Mouse (Mus musculus): ENCODE data around the gene Hivep3. TPM values are rescaled to one million over a fixed set of nuclear protein-coding genes. Genes with fewer than 3 reads are reported as not detected.

Gene Hivep3
- polyA plus RNA-seq, 1 experiment from 2014 or later, result 5.7 TPM

DNA sequence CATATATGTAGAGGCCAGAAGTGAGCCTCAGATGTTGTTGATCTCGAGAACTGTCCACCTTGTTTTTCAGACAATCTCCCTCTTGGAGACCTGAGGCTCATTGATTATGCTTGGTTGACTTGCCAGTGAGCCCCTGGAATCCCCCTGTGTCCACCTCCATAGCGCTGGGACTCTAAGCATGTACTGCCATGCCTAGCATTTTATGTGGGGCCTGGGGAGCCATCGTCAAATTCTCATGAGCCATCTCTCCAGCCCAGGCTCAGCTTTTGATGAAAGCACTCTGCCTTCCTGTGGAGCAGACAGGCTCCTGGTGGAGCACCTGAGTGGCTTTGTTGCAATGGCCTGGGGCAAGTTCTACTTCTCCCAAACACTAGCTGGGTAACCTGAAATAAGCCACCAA is 316.3 kb downstream of the Hivep3 start:
- no peak overlapping the region for H3K27ac ChIP-seq (ENCODE audit: low read depth, low read length)
- H3K9ac ChIP-seq (ENCODE audit: low read length), result no peak overlapping the region
- H3K27me3 ChIP-seq (ENCODE audit: control insufficient read depth, insufficient read depth, low read length), result no peaks in the 10 kb centered on the region
- H3K4me3 ChIP-seq (ENCODE audit: low read depth, low read length), result no peak overlapping the region
- H3K36me3 ChIP-seq (ENCODE audit: control insufficient read depth, insufficient read depth, low read length), result no peaks in the 10 kb centered on the region
- 76% methylated on average over 3 of the region's 3 CpGs for WGBS
- no peak overlapping the region for H3K4me2 ChIP-seq (ENCODE audit: low read depth)
- H3K4me1 ChIP-seq (ENCODE audit: control insufficient read depth, insufficient read depth, low read length), result no peaks in the 10 kb centered on the region
- no peaks in the 10 kb centered on the region for H3K9me3 ChIP-seq (ENCODE audit: control insufficient read depth, low read length)
- ATAC-seq (ENCODE audit: insufficient read depth, low FRiP score, low TSS enrichment), result no peak
- DNase-seq (ENCODE audit: low spot score), result no peak

DNA sequence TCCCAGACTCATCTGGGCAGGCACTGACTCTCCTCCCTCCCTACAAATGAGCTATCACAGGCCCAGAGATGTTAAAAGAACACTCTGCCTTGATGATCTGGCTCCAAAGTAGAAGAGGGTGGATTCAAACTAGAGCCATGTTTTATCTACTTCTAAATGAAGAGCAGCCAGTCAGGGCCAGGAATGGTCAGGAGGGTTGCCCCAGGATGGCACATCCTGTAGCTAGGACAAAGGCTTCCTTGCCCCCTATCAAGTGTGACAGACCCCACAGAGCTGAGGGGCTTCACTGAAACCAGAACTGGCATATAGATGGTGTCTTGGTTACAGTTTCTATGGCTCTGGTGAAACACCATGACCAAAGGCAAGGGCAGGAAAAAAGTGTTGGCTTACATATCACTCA is 318.9 kb downstream of the Hivep3 start:
- no peaks in the 10 kb centered on the region for H3K36me3 ChIP-seq (ENCODE audit: control insufficient read depth, insufficient read depth, low read length)
- H3K27ac ChIP-seq (ENCODE audit: low read depth, low read length), result no peak overlapping the region
- H3K4me2 ChIP-seq (ENCODE audit: low read depth), result no peak overlapping the region
- H3K27me3 ChIP-seq (ENCODE audit: control insufficient read depth, insufficient read depth, low read length), result no peaks in the 10 kb centered on the region
- no peak overlapping the region for H3K4me3 ChIP-seq (ENCODE audit: low read depth, low read length)
- H3K4me1 ChIP-seq (ENCODE audit: control insufficient read depth, insufficient read depth, low read length), result no peaks in the 10 kb centered on the region
- H3K9me3 ChIP-seq (ENCODE audit: control insufficient read depth, low read length), result no peaks in the 10 kb centered on the region
- H3K9ac ChIP-seq (ENCODE audit: low read length), result no peak overlapping the region
- DNase-seq (ENCODE audit: low spot score) (no peak), ATAC-seq (ENCODE audit: insufficient read depth, low FRiP score, low TSS enrichment) (no peak)

DNA sequence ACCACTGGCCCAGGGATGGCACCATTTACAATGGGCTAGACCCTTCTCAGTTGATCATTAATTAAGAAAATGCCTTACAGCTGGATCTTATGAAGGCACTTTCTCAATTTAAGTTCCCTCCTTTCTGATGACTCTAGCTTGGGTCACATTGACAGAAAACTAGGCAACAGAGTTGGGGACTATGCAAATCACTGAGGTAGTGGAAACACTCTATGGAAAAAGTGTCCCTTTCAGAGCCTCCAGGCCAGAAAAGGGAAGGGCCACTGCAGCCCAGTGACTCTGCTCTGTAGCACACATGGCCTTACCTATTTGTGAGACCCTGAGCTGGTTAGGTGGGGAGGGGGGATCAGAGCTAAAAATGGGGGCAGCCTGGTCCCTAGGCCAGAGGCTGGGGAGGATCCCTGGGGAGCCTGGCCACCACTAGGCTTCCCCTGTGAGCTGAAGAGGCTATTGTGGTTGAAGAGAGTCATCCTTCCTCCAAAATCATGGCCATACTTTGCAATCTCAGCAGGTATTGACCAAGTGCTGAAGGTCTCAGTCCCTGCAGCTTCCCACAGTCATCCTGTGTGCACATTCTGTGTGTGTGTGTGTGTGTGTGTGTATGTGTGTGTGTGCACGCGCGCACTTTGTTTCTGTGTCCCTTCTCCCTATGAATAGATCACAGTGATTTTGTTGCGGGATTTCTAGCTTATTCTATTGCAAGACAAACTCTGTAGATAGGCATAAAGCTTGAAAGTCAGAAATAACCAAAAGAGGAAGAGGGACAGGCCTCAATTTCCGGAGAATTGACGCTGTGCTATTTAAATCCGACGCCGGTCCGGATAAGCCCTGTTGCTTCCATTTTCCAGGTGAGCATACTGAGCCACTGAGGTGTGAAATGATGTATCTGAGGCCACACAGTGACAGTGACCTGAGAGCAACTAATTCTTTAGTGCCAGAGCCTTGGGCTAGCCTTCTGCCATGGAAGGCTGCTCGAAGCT is 319.7 kb downstream of the Hivep3 start:
- H3K9me3 ChIP-seq (ENCODE audit: control insufficient read depth, low read length), result no peaks in the 10 kb centered on the region
- no peaks in the 10 kb centered on the region for H3K27me3 ChIP-seq (ENCODE audit: control insufficient read depth, insufficient read depth, low read length)
- whole genome bisulfite sequencing, result 96% methylated on average over 11 of the region's 11 CpGs
- H3K27ac ChIP-seq (ENCODE audit: low read depth, low read length), result no peak overlapping the region
- no peak overlapping the region for H3K4me3 ChIP-seq (ENCODE audit: low read depth, low read length)
- no peaks in the 10 kb centered on the region for H3K4me1 ChIP-seq (ENCODE audit: control insufficient read depth, insufficient read depth, low read length)
- H3K9ac ChIP-seq (ENCODE audit: low read length), result no peak overlapping the region
- ATAC-seq (ENCODE audit: insufficient read depth, low FRiP score, low TSS enrichment), result no peak
- H3K4me2 ChIP-seq (ENCODE audit: low read depth), result no peak overlapping the region
- no peak for DNase-seq (ENCODE audit: low spot score)
- H3K36me3 ChIP-seq (ENCODE audit: control insufficient read depth, insufficient read depth, low read length), result no peaks in the 10 kb centered on the region

DNA sequence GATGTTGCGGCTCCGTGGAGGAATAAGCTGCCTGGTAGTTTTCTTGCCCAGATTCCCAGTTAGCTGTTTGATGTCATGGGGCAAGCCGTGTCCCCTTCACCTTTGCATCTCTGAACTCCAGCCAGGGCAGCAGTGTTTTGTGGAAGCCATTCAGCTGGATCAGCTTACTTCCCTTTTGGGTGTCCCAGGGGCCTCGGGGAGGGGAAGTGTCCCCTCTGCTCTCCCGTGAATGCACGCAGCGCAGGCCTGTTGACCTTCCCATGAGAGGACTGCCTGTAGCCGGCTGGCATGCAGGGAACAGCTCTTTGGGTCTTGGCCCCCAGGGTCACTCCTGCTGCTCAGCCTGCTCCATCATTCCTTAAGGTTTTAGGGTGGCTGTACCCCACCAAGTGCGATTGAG is 320.6 kb downstream of the Hivep3 start:
- Histone ChIP-seq H3K27ac (ENCODE audit: low read depth, low read length) (no peak overlapping the region), H3K36me3 (ENCODE audit: control insufficient read depth, insufficient read depth, low read length) (no peaks in the 10 kb centered on the region), H3K9me3 (ENCODE audit: control insufficient read depth, low read length) (no peaks in the 10 kb centered on the region), H3K4me3 (ENCODE audit: low read depth, low read length) (no peak overlapping the region), H3K9ac (ENCODE audit: low read length) (no peak overlapping the region), H3K4me2 (ENCODE audit: low read depth) (no peak overlapping the region), H3K27me3 (ENCODE audit: control insufficient read depth, insufficient read depth, low read length) (no peaks in the 10 kb centered on the region), H3K4me1 (ENCODE audit: control insufficient read depth, insufficient read depth, low read length) (no peaks in the 10 kb centered on the region)
- DNase-seq (ENCODE audit: low spot score), result no peak
- ATAC-seq (ENCODE audit: insufficient read depth, low FRiP score, low TSS enrichment), result no peak
- 80% methylated on average over 9 of the region's 9 CpGs for WGBS

DNA sequence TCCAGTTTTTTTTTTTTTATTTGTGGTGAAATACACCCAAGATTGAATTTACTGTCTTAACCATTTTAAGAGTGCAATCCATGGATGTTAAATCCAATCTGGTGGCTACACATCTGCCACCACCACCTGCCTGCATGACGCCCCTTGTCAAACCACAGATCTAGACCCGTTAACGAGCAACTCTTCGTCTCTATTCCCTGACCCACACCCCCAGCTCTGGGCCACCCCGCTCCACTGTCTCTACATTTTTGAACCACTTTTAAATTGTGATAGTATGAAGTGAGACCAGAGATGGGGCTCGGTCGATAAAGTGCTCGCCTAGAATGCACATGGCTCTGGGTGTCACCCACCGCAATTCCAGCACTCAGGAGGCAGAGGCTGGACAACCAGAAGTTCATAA is 322.9 kb downstream of the Hivep3 start:
- H3K4me2 ChIP-seq (ENCODE audit: low read depth), result no peak overlapping the region

DNA sequence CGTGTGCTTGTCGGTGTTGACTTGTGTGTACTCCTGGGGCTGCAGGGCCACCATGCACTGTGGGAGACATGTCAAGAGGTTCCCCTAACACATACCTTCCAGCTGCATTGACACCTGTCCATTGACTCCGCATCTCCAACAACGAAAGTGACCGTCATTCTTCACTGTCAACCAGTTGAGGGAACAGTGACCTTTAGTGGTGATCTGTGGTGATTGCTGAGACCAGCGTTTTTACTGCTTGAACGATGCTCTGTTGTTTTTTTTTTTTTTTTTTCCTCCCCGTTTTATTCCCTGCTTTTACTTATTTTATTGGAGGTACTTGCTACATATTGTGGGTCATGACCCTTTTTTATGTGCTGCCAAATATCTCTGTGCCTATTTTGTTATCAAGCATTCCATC is 323.9 kb downstream of the Hivep3 start:
- WGBS, result 71% methylated on average over 8 of the region's 8 CpGs
- Histone ChIP-seq H3K4me2 (ENCODE audit: low read depth) (no peak overlapping the region), H3K27me3 (ENCODE audit: control insufficient read depth, insufficient read depth, low read length) (no peaks in the 10 kb centered on the region), H3K9ac (ENCODE audit: low read length) (no peak overlapping the region), H3K36me3 (ENCODE audit: control insufficient read depth, insufficient read depth, low read length) (no peaks in the 10 kb centered on the region), H3K4me3 (ENCODE audit: low read depth, low read length) (no peak overlapping the region), H3K4me1 (ENCODE audit: control insufficient read depth, insufficient read depth, low read length) (no peaks in the 10 kb centered on the region), H3K27ac (ENCODE audit: low read depth, low read length) (no peak overlapping the region), H3K9me3 (ENCODE audit: control insufficient read depth, low read length) (no peaks in the 10 kb centered on the region)
- ATAC-seq (ENCODE audit: insufficient read depth, low FRiP score, low TSS enrichment) (no peak), DNase-seq (ENCODE audit: low spot score) (no peak)

More for the DNA sequence above, 322.9 kb downstream of the Hivep3 start:
- DNase-seq (ENCODE audit: low spot score) (no peak), ATAC-seq (ENCODE audit: insufficient read depth, low FRiP score, low TSS enrichment) (no peak)
- Histone ChIP-seq H3K36me3 (ENCODE audit: control insufficient read depth, insufficient read depth, low read length) (no peaks in the 10 kb centered on the region), H3K27ac (ENCODE audit: low read depth, low read length) (no peak overlapping the region), H3K4me1 (ENCODE audit: control insufficient read depth, insufficient read depth, low read length) (no peaks in the 10 kb centered on the region), H3K27me3 (ENCODE audit: control insufficient read depth, insufficient read depth, low read length) (no peaks in the 10 kb centered on the region), H3K9me3 (ENCODE audit: control insufficient read depth, low read length) (no peaks in the 10 kb centered on the region), H3K9ac (ENCODE audit: low read length) (no peak overlapping the region), H3K4me3 (ENCODE audit: low read depth, low read length) (no peak overlapping the region)
- 97% methylated on average over 9 of the region's 9 CpGs for WGBS

DNA sequence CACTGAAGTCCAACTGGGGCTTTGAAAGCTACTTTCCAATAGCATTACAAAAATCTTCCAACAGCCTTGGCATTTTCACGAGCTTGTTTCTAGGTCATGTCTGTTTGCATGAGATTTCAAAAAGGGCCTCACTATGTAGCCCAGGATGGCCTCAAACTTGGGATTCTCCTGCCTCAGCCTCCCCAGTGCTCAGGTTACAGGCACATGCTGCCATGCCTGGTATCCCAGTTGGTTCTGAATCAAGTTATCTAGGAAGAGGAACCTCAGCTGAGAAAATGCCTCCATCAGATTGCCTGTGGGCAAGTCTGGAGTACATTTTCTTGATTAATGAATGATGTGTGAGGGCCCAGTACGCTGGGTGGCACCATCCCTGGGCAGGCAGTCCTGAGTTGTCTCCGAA is 324.6 kb downstream of the Hivep3 start:
- Histone ChIP-seq H3K9me3 (ENCODE audit: control insufficient read depth, low read length) (no peaks in the 10 kb centered on the region), H3K4me3 (ENCODE audit: low read depth, low read length) (no peak overlapping the region), H3K27ac (ENCODE audit: low read depth, low read length) (no peak overlapping the region), H3K9ac (ENCODE audit: low read length) (no peak overlapping the region), H3K36me3 (ENCODE audit: control insufficient read depth, insufficient read depth, low read length) (no peaks in the 10 kb centered on the region), H3K27me3 (ENCODE audit: control insufficient read depth, insufficient read depth, low read length) (no peaks in the 10 kb centered on the region), H3K4me2 (ENCODE audit: low read depth) (no peak overlapping the region), H3K4me1 (ENCODE audit: control insufficient read depth, insufficient read depth, low read length) (no peaks in the 10 kb centered on the region)
- DNase-seq (ENCODE audit: low spot score) (no peak), ATAC-seq (ENCODE audit: insufficient read depth, low FRiP score, low TSS enrichment) (no peak)
- 85% methylated on average over 3 of the region's 3 CpGs for WGBS

DNA sequence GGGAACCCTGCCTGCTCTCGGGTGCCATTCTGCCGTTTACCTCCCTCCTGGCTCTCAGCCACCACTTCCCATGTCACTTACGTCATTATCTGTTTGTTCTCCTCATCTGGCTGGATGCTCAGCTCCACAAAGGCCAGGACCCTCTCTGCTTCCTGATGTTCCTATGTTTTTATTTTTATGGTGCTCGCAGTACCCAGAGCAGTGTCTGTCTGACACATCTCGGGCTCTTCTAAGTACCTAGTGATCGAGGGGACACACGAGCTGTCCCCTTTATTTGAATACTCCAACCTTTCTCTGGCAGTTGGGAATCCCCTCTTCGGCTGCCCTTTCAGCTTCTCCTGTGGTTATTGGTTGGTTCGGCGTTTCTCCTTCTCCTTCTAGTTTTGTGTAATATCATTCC is 325.2 kb downstream of the Hivep3 start:
- no peaks in the 10 kb centered on the region for H3K4me1 ChIP-seq (ENCODE audit: control insufficient read depth, insufficient read depth, low read length)
- DNase-seq (ENCODE audit: low spot score), result no peak
- H3K9ac ChIP-seq (ENCODE audit: low read length), result no peak overlapping the region
- no peak for ATAC-seq (ENCODE audit: insufficient read depth, low FRiP score, low TSS enrichment)
- H3K4me3 ChIP-seq (ENCODE audit: low read depth, low read length), result no peak overlapping the region
- H3K27me3 ChIP-seq (ENCODE audit: control insufficient read depth, insufficient read depth, low read length), result no peaks in the 10 kb centered on the region
- 84% methylated on average over 10 of the region's 10 CpGs for WGBS
- no peak overlapping the region for H3K4me2 ChIP-seq (ENCODE audit: low read depth)
- no peaks in the 10 kb centered on the region for H3K9me3 ChIP-seq (ENCODE audit: control insufficient read depth, low read length)
- no peaks in the 10 kb centered on the region for H3K36me3 ChIP-seq (ENCODE audit: control insufficient read depth, insufficient read depth, low read length)
- H3K27ac ChIP-seq (ENCODE audit: low read depth, low read length), result no peak overlapping the region

DNA sequence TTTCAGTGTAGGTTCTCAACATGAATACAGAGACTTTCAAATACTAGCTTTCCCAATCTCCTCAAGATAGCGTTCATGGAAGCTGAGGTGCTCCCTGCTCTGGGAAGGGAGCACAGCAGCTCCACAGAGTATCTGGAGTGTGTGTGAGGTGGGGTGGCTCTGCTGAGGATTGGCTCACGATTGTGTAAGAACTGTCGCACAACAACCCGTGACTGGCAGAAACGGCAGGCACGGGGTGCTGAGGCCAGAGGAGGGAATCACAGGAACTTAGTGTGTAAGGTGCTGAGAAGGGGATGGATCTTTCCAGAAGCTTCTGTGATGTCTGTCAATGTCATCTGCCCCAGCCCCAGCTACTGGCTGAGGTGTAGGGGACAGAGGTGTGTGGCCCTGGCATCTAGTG is 328.1 kb downstream of the Hivep3 start:
- Histone ChIP-seq H3K36me3 (ENCODE audit: control insufficient read depth, insufficient read depth, low read length) (no peaks in the 10 kb centered on the region), H3K9me3 (ENCODE audit: control insufficient read depth, low read length) (no peaks in the 10 kb centered on the region), H3K4me3 (ENCODE audit: low read depth, low read length) (no peak overlapping the region), H3K9ac (ENCODE audit: low read length) (no peak overlapping the region), H3K27ac (ENCODE audit: low read depth, low read length) (no peak overlapping the region), H3K4me2 (ENCODE audit: low read depth) (no peak overlapping the region), H3K27me3 (ENCODE audit: control insufficient read depth, insufficient read depth, low read length) (no peaks in the 10 kb centered on the region), H3K4me1 (ENCODE audit: control insufficient read depth, insufficient read depth, low read length) (no peaks in the 10 kb centered on the region)
- ATAC-seq (ENCODE audit: insufficient read depth, low FRiP score, low TSS enrichment) (no peak), DNase-seq (ENCODE audit: low spot score) (no peak)
- WGBS, result 94% methylated on average over 6 of the region's 6 CpGs
